Mouse (Mus musculus) 416B (cell line): ENCODE measurements at regions not wholly inside any gene's neighbourhood (a gene's known extent, or its start where the extent isn't known, plus 50 kb on each side); places are given as distances from the start of the nearest gene placed in this dataset.
A peak's percentile ranks its signal among the peaks of the same experiment; 100 is the strongest.

Source experiments
- DNase-seq: peaks from one replicate; pipeline ENCODE4 v3.0.0; 2011; ENCODE audit warnings: low read depth

- DNase-seq = no peak
Measured at GRCm38 (mm10) chr3:145705317-145705716, 53.2 kb upstream of the Ddah1 start.

- DNase-seq = no peak
Measured at GRCm38 (mm10) chr3:145704054-145704453, 54.3 kb upstream of the Ccn1 start.

- no peak for DNase-seq
Measured at GRCm38 (mm10) chr3:145703411-145703924, 53.7 kb upstream of the Ccn1 start.

GRCm38 (mm10) chr3:145702739-145703138 is 53.0 kb upstream of the Ccn1 start:
- DNase-seq = no peak

- DNase-seq = peak; percentile 2
Measured at GRCm38 (mm10) chr3:145701945-145702344, 52.2 kb upstream of the Ccn1 start.
